Mouse (Mus musculus): ENCODE measurements around the gene Gm28308. TPM values are rescaled to one million over a fixed set of nuclear protein-coding genes. Genes with fewer than 3 reads are reported as not detected.

Gene Gm28308
- total and polyA plus RNA-seq, 2 experiments from 2014 or later: not detected

DNA sequence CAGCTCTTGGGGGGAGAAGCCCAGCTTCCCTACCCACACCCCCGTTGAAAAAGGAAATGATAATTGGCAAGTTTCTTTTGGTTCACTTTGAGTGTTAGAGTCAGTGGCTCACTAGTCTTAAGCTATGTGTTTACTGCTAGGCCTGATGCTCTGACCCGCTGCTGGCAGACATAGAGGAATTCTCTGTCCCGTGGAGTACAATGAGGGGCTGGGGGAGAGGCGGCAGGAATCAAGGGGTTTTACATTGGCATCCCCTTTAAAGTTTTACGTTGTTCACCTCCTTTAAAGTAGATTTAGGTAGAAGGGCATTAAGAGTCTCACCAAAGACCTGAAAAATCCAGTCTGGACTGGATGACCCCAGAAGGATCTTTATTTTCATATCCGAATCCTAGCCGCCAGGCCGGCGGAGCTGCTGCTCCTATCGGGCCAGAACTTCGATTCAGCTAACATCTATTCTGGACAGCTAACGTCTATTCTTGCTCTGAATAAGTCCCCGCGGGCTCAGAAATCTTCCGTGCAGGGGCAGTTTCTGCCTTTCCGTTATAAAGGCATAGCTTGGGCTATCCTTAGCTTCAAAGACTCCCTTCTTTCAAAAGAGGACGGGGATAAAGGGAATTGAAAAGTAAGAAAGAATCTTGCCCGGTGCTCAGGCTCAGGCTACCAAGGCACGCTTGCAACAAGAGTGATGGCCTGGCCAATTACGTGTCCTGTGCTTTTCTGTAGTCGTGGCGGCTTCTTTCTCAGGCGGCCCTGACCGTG, 39.1 kb upstream of the Gm28308 start:
- Histone ChIP-seq H3K36me3 (ENCODE audit: insufficient read depth, low read length) (no peaks in the 10 kb centered on the region), H3K9me3 (ENCODE audit: low read length) (no peaks in the 10 kb centered on the region), H3K27ac (ENCODE audit: low read depth, low read length) (no peak overlapping the region), H3K27me3 (ENCODE audit: insufficient read depth, low read length) (peaks cover 85% of the 10 kb centered on the region), H3K9ac (replicated peaks; ENCODE audit: low read length, poor library complexity, severe bottlenecking) (no peak overlapping the region), H3K4me3 (ENCODE audit: low read depth, low read length) (no peak overlapping the region), H3K4me2 (ENCODE audit: low read depth, low read length, poor library complexity, severe bottlenecking) (no peak overlapping the region), H3K4me1 (ENCODE audit: insufficient read depth, low read length) (no peaks in the 10 kb centered on the region)
- 1% methylated on average over 24 of the region's 24 CpGs for WGBS
- ATAC-seq (ENCODE audit: low FRiP score): no peak
- no peak for DNase-seq (ENCODE audit: low spot score)
- no peak for TF ChIP-seq CTCF (IDR thresholded peaks at IDR 0.05)

DNA sequence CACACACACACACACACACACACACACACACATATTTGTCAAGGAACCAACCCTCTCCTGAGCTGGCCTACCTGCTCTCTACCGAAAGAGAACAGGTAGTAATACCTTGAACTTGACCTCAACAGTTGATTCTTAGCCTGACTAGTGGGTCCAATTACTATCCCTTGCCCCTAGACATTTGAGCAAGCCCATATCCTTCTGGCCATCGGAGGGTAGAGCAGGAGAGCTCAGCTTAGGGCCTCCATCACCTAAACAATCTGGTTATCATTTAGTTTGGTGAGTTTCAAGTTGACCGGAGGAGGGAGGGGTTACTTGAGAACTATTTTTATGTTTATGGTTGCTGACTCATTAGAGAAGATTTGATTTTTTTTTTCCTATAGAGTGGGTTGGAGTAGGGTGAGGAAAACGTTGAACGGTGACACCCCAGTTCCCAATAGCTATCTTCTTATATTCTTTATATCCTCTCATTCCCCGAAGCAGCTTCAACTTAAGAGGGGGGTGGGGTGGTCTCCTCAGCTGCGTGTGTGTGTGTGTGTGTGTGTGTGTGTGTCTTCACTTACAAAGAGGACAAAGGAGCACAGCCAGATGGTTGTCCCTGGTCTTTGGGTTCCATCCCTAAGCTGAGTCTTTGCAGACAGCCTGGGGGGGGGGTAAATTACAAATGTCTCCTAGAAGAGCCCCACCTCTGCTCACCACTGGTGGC, 38.2 kb upstream of the Gm28308 start:
- Histone ChIP-seq H3K9me3 (ENCODE audit: low read length) (no peaks in the 10 kb centered on the region), H3K4me3 (ENCODE audit: low read depth, low read length) (no peak overlapping the region), H3K9ac (replicated peaks; ENCODE audit: low read length, poor library complexity, severe bottlenecking) (no peak overlapping the region), H3K4me1 (ENCODE audit: insufficient read depth, low read length) (no peaks in the 10 kb centered on the region), H3K4me2 (ENCODE audit: low read depth, low read length, poor library complexity, severe bottlenecking) (no peak overlapping the region), H3K27me3 (ENCODE audit: insufficient read depth, low read length) (peaks cover 86% of the 10 kb centered on the region), H3K36me3 (ENCODE audit: insufficient read depth, low read length) (no peaks in the 10 kb centered on the region), H3K27ac (ENCODE audit: low read depth, low read length) (no peak overlapping the region)
- no peak for TF ChIP-seq CTCF (IDR thresholded peaks at IDR 0.05)
- WGBS: 6% methylated on average over 7 of the region's 7 CpGs
- no peak for ATAC-seq (ENCODE audit: low FRiP score)
- DNase-seq (ENCODE audit: low spot score): no peak

DNA sequence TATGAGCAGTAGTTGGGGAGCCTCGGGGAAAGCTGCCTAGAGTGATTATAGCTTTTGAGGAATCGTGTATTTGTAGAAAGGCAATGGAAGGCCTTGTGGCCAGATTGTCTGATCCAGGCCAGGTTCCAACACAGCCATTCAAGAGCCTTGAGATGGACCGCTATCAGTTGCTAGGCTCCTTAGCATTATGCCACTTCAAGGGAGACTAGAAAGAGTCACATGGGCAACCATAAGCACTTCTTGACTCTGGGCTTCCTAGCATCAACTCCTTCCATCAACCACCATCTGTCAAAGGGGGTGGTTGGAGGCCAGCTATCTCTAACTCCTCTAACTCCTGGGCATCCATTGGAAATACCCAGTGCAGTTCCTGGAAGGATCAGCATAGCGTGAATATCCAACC, 36.7 kb upstream of the Gm28308 start:
- no peak overlapping the region for H3K27ac ChIP-seq (ENCODE audit: low read depth, low read length)
- ATAC-seq (ENCODE audit: low FRiP score) (no peak), DNase-seq (ENCODE audit: low spot score) (no peak)
- H3K4me2 ChIP-seq (ENCODE audit: low read depth, low read length, poor library complexity, severe bottlenecking): no peak overlapping the region
- no peak for TF ChIP-seq CTCF (IDR thresholded peaks at IDR 0.05)
- H3K27me3 ChIP-seq (ENCODE audit: insufficient read depth, low read length): peaks cover 90% of the 10 kb centered on the region
- no peak overlapping the region for H3K4me3 ChIP-seq (ENCODE audit: low read depth, low read length)
- H3K9me3 ChIP-seq (ENCODE audit: low read length): no peaks in the 10 kb centered on the region
- H3K9ac ChIP-seq (replicated peaks; ENCODE audit: low read length, poor library complexity, severe bottlenecking): no peak overlapping the region
- H3K36me3 ChIP-seq (ENCODE audit: insufficient read depth, low read length): no peaks in the 10 kb centered on the region
- 3% methylated on average over 4 of the region's 4 CpGs for WGBS
- H3K4me1 ChIP-seq (ENCODE audit: insufficient read depth, low read length): no peaks in the 10 kb centered on the region

DNA sequence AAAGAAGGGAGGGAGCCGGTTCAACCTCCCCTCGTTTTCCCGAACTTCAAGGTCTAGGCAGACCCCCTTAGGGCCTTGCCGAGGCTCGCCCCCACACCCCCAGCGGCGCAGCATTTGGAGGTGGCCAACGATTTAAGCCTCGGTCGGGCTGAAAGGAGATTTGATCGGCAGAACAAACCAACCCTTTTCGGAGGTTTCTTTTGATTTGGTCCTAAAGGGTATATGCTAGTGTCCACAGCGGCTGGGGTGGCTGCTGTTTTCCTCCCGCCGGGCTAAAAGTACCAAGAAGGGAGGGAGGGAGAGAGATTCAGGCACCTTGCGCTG, 36.2 kb upstream of the Gm28308 start:
- DNase-seq (ENCODE audit: low spot score): no peak
- Histone ChIP-seq H3K27me3 (ENCODE audit: insufficient read depth, low read length) (peaks cover 94% of the 10 kb centered on the region), H3K4me2 (ENCODE audit: low read depth, low read length, poor library complexity, severe bottlenecking) (no peak overlapping the region), H3K4me3 (ENCODE audit: low read depth, low read length) (no peak overlapping the region), H3K4me1 (ENCODE audit: insufficient read depth, low read length) (no peaks in the 10 kb centered on the region), H3K9ac (replicated peaks; ENCODE audit: low read length, poor library complexity, severe bottlenecking) (no peak overlapping the region), H3K9me3 (ENCODE audit: low read length) (no peaks in the 10 kb centered on the region), H3K36me3 (ENCODE audit: insufficient read depth, low read length) (no peaks in the 10 kb centered on the region), H3K27ac (ENCODE audit: low read depth, low read length) (no peak overlapping the region)
- WGBS: 1% methylated on average over 16 of the region's 16 CpGs
- ATAC-seq (ENCODE audit: low FRiP score): no peak
- no peak for TF ChIP-seq CTCF (IDR thresholded peaks at IDR 0.05)

DNA sequence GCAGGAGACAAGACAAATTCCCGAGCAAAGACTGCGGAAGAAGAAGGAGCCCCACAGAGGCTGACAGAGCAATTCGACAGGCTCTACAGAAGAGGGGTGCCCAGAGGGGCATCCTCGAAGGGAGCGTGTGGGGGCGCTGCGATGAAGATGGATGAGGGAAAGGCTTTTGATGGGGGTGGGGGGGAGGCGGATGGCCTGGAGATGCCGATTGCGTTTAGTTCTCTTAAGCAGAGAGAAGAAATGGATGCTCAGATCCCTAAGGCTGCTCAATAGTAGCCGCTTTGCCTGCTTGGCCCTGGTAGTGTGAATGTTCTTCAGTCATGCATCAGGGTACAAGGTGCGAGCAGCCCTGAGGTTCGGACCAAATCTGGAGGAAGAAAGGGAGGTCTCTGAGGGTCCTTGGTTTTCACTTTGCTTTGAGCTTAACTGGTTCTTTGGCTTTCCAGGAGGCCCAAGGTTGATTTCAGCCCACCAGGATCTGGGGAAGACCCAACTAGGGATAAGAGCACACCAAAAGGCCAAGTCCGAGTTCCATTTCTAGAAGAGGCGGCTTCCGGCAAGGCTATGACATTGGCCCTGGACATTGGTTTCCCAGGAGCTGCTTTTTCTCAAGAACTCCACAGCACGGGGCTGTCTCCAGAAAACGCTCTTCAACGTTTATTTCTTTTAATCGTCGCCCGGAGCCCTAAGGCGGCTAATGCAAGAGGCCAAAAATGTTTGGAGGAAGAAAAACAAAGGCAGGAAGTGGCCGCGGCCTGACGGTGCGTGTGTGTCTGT, 35.7 kb upstream of the Gm28308 start:
- no peaks in the 10 kb centered on the region for H3K4me1 ChIP-seq (ENCODE audit: insufficient read depth, low read length)
- H3K27ac ChIP-seq (ENCODE audit: low read depth, low read length): no peak overlapping the region
- H3K9me3 ChIP-seq (ENCODE audit: low read length): no peaks in the 10 kb centered on the region
- ATAC-seq (ENCODE audit: low FRiP score): no peak
- H3K4me2 ChIP-seq (ENCODE audit: low read depth, low read length, poor library complexity, severe bottlenecking): no peak overlapping the region
- DNase-seq (ENCODE audit: low spot score): no peak
- H3K4me3 ChIP-seq (ENCODE audit: low read depth, low read length): no peak overlapping the region
- no peak for TF ChIP-seq CTCF (IDR thresholded peaks at IDR 0.05)
- WGBS: 1% methylated on average over 26 of the region's 27 CpGs
- no peaks in the 10 kb centered on the region for H3K36me3 ChIP-seq (ENCODE audit: insufficient read depth, low read length)
- peaks cover 93% of the 10 kb centered on the region for H3K27me3 ChIP-seq (ENCODE audit: insufficient read depth, low read length)
- no peak overlapping the region for H3K9ac ChIP-seq (replicated peaks; ENCODE audit: low read length, poor library complexity, severe bottlenecking)
